Mouse (Mus musculus): ENCODE data around the gene Best2. TPM values are rescaled to one million over a fixed set of nuclear protein-coding genes. Genes with fewer than 3 reads are reported as not detected.

The Best2 gene
- total RNA-seq, 2 experiments from 2014 or later = not detected

GRCm38 (mm10) chr8:84966603-84967002, 47.7 kb downstream of the Best2 start:
- no peak for DNase-seq

DNA sequence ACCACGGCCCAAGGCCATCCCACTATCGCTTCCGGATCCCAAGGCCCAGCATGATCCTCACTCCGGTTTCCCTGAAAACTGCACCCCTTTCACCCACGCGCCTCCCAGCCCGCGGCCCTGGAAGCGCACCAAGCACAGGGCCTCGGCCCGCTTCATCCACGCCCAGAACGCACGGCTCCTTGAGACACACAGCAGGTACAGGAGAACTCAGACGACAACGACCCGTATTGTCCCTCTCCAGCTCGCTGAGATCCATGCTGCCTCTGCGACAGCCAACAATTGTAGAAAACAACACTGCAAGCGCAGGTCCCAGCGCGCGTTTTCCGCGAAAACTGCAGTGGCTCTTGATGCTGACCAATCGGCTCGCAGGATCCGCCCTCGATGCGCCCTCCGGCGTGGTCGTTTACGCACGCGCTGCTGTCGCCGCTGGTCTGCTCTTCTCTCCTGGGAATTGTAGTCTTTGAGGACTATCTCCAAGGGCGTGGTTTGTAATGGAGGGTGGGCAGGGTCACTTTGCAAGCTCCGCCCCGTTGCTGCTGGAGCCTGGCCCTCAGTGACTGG, 48.5 kb downstream of the Best2 start:
- DNase-seq = peak; percentile 83

GRCm38 (mm10) chr8:84963952-84964351, 50.4 kb downstream of the Best2 start:
- no peak for DNase-seq

- no peak for DNase-seq
These were observed 54.5 kb downstream of the Best2 start for GRCm38 (mm10) chr8:84959811-84960210.

Small RNA genes within 50 kb of the gene (microRNA-seq; reads per million reads assigned to microRNA genes)
- gene Mir7070 = 0.50 to 0.95 reads per million in 2 experiments

Other genes starting within 250 kb of the Best2 start
- gene Nfix, start 214.2 kb downstream of the Best2 start, total RNA-seq (2021) = 100 to 1,000 TPM; 598 to 734 TPM
- gene Dand5, start 191.7 kb downstream of the Best2 start, total RNA-seq (2021) = 1 to 10 TPM; 5.8 to 7.3 TPM
- gene Gadd45gip1, start 183.0 kb downstream of the Best2 start, total RNA-seq (2021) = 10 to 100 TPM; 30.3 to 33.4 TPM
- gene Rad23a, start 173.9 kb downstream of the Best2 start, total RNA-seq (2021) = 100 to 1,000 TPM; 124 to 130 TPM
- gene Calr, start 167.6 kb downstream of the Best2 start, total RNA-seq (2021) = 100 to 1,000 TPM; 234 to 286 TPM
- 10 to 100 TPM; 29.7 to 31.4 TPM for gene Farsa, start 157.5 kb downstream of the Best2 start, total RNA-seq (2021)
- gene Syce2, start 142.4 kb downstream of the Best2 start, total RNA-seq (2021) = 1 to 10 TPM; 4.7 to 5.2 TPM
- 10 to 100 TPM; 21.1 to 24.1 TPM for gene Gcdh, start 120.6 kb downstream of the Best2 start, total RNA-seq (2021)
- under 1 TPM in 1 of 2 experiments, not detected in 1; 0.84 TPM for gene Klf1, start 112.6 kb downstream of the Best2 start, total RNA-seq (2021)
- 1 to 10 TPM; 5.7 to 6.2 TPM for gene Dnase2a, start 106.0 kb downstream of the Best2 start, total RNA-seq (2021)
- under 1 TPM; 0.20 to 0.45 TPM for gene Mast1, start 77.2 kb downstream of the Best2 start, total RNA-seq (2021)
- not detected for gene Rtbdn, start 67.5 kb downstream of the Best2 start, total RNA-seq (2021)
- gene Gm49661, start 45.1 kb downstream of the Best2 start, total RNA-seq (2021) = not detected
- 100 to 1,000 TPM; 260 to 267 TPM for gene Prdx2, start 44.9 kb downstream of the Best2 start, total RNA-seq (2021)
- 10 to 100 TPM; 26.7 to 36.8 TPM for gene Rnaseh2a, start 44.8 kb downstream of the Best2 start, total RNA-seq (2021)
- gene Junb, start 35.8 kb downstream of the Best2 start, total RNA-seq (2021) = 1 to 10 TPM; 5.8 to 8.9 TPM
- gene Hook2, start 23.9 kb downstream of the Best2 start, total RNA-seq (2021) = 1 to 10 TPM; 2.3 to 2.7 TPM
- gene Asna1, start 10.8 kb upstream of the Best2 start, total RNA-seq (2021) = 10 to 100 TPM; 47.4 to 47.8 TPM
- gene Trir, start 12.3 kb upstream of the Best2 start, total RNA-seq (2021) = 10 to 100 TPM; 94.0 to 98.0 TPM
- gene Tnpo2, start 22.4 kb upstream of the Best2 start, total RNA-seq (2021) = 10 to 100 TPM; 27.7 to 35.6 TPM
- gene Fbxw9, start 45.5 kb upstream of the Best2 start, total RNA-seq (2021) = 1 to 10 TPM; 5.5 to 7.5 TPM
- gene Gm5741, start 53.5 kb upstream of the Best2 start, total RNA-seq (2021) = not detected
- 10 to 100 TPM; 20.6 to 22.1 TPM for gene Dhps, start 57.2 kb upstream of the Best2 start, total RNA-seq (2021)
- gene Wdr83os, start 66.2 kb upstream of the Best2 start, total RNA-seq (2021) = 10 to 100 TPM; 41.1 to 48.0 TPM
- 10 to 100 TPM; 18.2 to 21.6 TPM for gene Wdr83, start 66.8 kb upstream of the Best2 start, total RNA-seq (2021)
- 10 to 100 TPM; 16.6 to 20.9 TPM for gene Man2b1, start 68.7 kb upstream of the Best2 start, total RNA-seq (2021)
- gene Zfp791, start 108.6 kb upstream of the Best2 start, total RNA-seq (2021) = 1 to 10 TPM in 1 of 2 experiments, under 1 TPM in 1; 0.79 to 1.0 TPM
- gene Cks1brt, start 137.4 kb upstream of the Best2 start, total RNA-seq (2021) = not detected
- gene Olfr371, start 211.5 kb upstream of the Best2 start, total RNA-seq (2021) = not detected

All from gastrocnemius, postnatal 10 days (tissue).